ENCODE assay signal across 8 mouse cellular contexts in genomic region chr19:59075472-59076101, GRCm38 (mm10). TPM values are rescaled to one million over a fixed set of nuclear protein-coding genes. Genes with fewer than 3 reads are reported as not detected.
DNase-seq lines count a peak whose midpoint lies in the region; ATAC-seq lines count a peak whose summit lies in the region.

TSS of gene Shtn1 (minus strand) at chr19:59076100.

- H3K27ac ChIP-seq in embryonic facial prominence, embryonic 11.5 days (replicated peaks; ENCODE audit: low read depth, low read length) = no peak within 1 kb of the TSS
- H3K27ac ChIP-seq in heart, embryonic 16.5 days (ENCODE audit: low read length) = no peak within 1 kb of the TSS
- H3K27ac ChIP-seq in liver, embryonic 15.5 days (replicated peaks) = no peak within 1 kb of the TSS

- no peaks in the 10 kb centered on the region for H3K9me3 ChIP-seq in embryonic facial prominence, embryonic 11.5 days (replicated peaks; ENCODE audit: control insufficient read depth, low read length)
- no peaks in the 10 kb centered on the region for H3K9me3 ChIP-seq in heart, embryonic 16.5 days (replicated peaks; ENCODE audit: control insufficient read depth, low read length)
- no peaks in the 10 kb centered on the region for H3K9me3 ChIP-seq in liver, embryonic 15.5 days (replicated peaks)

- no peaks in the 10 kb centered on the region; the same call in 1 of the 2 replicates for H3K4me1 ChIP-seq in embryonic facial prominence, embryonic 11.5 days (ENCODE audit: control insufficient read depth, insufficient read depth, low read length)
- no peaks in the 10 kb centered on the region; the same call in 1 of the 2 replicates for H3K4me1 ChIP-seq in heart, embryonic 16.5 days (ENCODE audit: control insufficient read depth, insufficient read depth, low read length)
- H3K4me1 ChIP-seq in liver, embryonic 15.5 days (replicated peaks) = no peaks in the 10 kb centered on the region

- H3K4me3 ChIP-seq in embryonic facial prominence, embryonic 11.5 days (ENCODE audit: low read depth, low read length) = peak within 1 kb of the TSS; percentile 55
- peak within 1 kb of the TSS; percentile 65 for H3K4me3 ChIP-seq in heart, embryonic 16.5 days (ENCODE audit: low read length)
- peak within 1 kb of the TSS; percentile 46 for H3K4me3 ChIP-seq in liver, embryonic 15.5 days (replicated peaks)

- peak within 1 kb of the TSS; percentile 60 for H3K9ac ChIP-seq in embryonic facial prominence, embryonic 11.5 days (replicated peaks; ENCODE audit: low read length)
- H3K9ac ChIP-seq in heart, embryonic 16.5 days (ENCODE audit: low read length) = peak within 1 kb of the TSS; percentile 60
- no peak within 1 kb of the TSS for H3K9ac ChIP-seq in liver, embryonic 15.5 days

- no peaks in the 10 kb centered on the region for H3K36me3 ChIP-seq in embryonic facial prominence, embryonic 11.5 days (replicated peaks; ENCODE audit: control insufficient read depth, insufficient read depth, low read depth, low read length)
- no peaks in the 10 kb centered on the region for H3K36me3 ChIP-seq in heart, embryonic 16.5 days (ENCODE audit: control insufficient read depth, insufficient read depth)
- H3K36me3 ChIP-seq in liver, embryonic 15.5 days (replicated peaks) = no peaks in the 10 kb centered on the region

- peak within 1 kb of the TSS; percentile 100 for H3K4me2 ChIP-seq in embryonic facial prominence, embryonic 11.5 days (ENCODE audit: low read depth, low read length)
- peak within 1 kb of the TSS; percentile 96 for H3K4me2 ChIP-seq in heart, embryonic 16.5 days (ENCODE audit: low read depth, low read length)
- peak within 1 kb of the TSS; percentile 63 for H3K4me2 ChIP-seq in liver, embryonic 15.5 days

- peak; percentile 67 for ATAC-seq in embryonic facial prominence, embryonic 11.5 days (replicated peaks; ENCODE audit: insufficient number of reproducible peaks, low FRiP score, low TSS enrichment, low read depth)
- ATAC-seq in heart, embryonic 16.5 days (replicated peaks; ENCODE audit: extremely low read depth, insufficient read depth, low FRiP score) = peak; percentile 58; the same call in 1 of the 2 replicates
- no peak for ATAC-seq in liver, embryonic 15.5 days (ENCODE audit: insufficient read depth)

- peaks cover 26% of the 10 kb centered on the region for H3K27me3 ChIP-seq in embryonic facial prominence, embryonic 11.5 days (ENCODE audit: control insufficient read depth, insufficient read depth, low read length)
- H3K27me3 ChIP-seq in heart, embryonic 16.5 days (ENCODE audit: control insufficient read depth, insufficient read depth, low read length) = peaks cover 34% of the 10 kb centered on the region
- peaks cover 44% of the 10 kb centered on the region for H3K27me3 ChIP-seq in liver, embryonic 15.5 days

- peak; percentile 54 to 59 for DNase-seq in urinary bladder, adult 18-20 months (ENCODE audit: low spot score in 2 of 2)
- no peak for DNase-seq in urinary bladder, postnatal 10 days (ENCODE audit: low spot score)
- peak; percentile 55 for DNase-seq in embryonic facial prominence, embryonic 11.5 days (ENCODE audit: low spot score)
- DNase-seq in kidney, postnatal 4 days = peak; percentile 59 to 71
- peak; percentile 44 for DNase-seq in ovary, adult 18-20 months (ENCODE audit: low spot score)
- DNase-seq in adipocyte (ENCODE audit: low spot score) = no peak

- 0% methylated on average over 32 of the region's 46 CpGs for WGBS in embryonic facial prominence, embryonic 11.5 days
- under 1% methylated on average over 35 of the region's 46 CpGs for WGBS in heart, embryonic 16.5 days
- WGBS in liver, embryonic 15.5 days (ENCODE audit: insufficient replicate concordance) = under 1% methylated on average over 37 of the region's 46 CpGs

RNA-seq across cellular contexts. Expression of gene Shtn1, which starts in this region (rescaled TPM):
- polyA plus RNA-seq in embryonic facial prominence, embryonic 11.5 days (2014; fragmentation: Nextera tagmentation; extraction: Ambion mirVana) = 5.9 and 6.3 TPM in 2 replicates
- 1.1 and 1.3 TPM in 2 replicates for polyA plus RNA-seq in heart, embryonic 16.5 days (2015; fragmentation: Nextera tagmentation; extraction: Ambion mirVana)
- 0.53 and 0.89 TPM in 2 replicates for polyA plus RNA-seq in liver, embryonic 15.5 days (2015; fragmentation: Nextera tagmentation; extraction: Ambion mirVana)

Comparison
In these comparisons a context has a peak if more than half of its experiments do, and no peak if none do; other contexts are left out.
1. DNase-seq: peak in urinary bladder, adult 18-20 months (2 of 2), embryonic facial prominence, embryonic 11.5 days (single experiment), kidney, postnatal 4 days (2 of 2) and ovary, adult 18-20 months (single experiment); none in urinary bladder, postnatal 10 days (single experiment) and adipocyte (single experiment).
2. Peak in every context shown above with its lines, with median percentiles within 50 percentile points of each other: H3K4me2 ChIP-seq and H3K4me3 ChIP-seq.